Mouse (Mus musculus) G1E-ER4 (cell line): Measurements from ENCODE around the gene Gab2. TPM values are rescaled to one million over a fixed set of nuclear protein-coding genes. Genes with fewer than 3 reads are reported as not detected.

Source experiments
- GATA1 ChIP-seq: IDR thresholded peaks from one replicate; pipeline ENCODE4 v1.8.0; 2012; ENCODE audit warnings: low read length, inconsistent platforms
- polyA plus RNA-seq: library from polyadenylated mRNA; stranded (reverse); fragments of >175 nt; gene quantifications from 2 replicates; pipeline ENCODE4 v1.2.3, GENCODE M21; 2012

Gene Gab2
- polyA plus RNA-seq, result 5.2 and 13.1 TPM in 2 replicates

GRCm38 (mm10) chr7:97081242-97081958 lies at the start of gene Gab2:
Gene Gab2, plus strand, starts transcription at chr7:97081586.
- no peak for TF ChIP-seq GATA1

GRCm38 (mm10) chr7:97032412-97032811 lies 49.0 kb upstream of the Gab2 start:
- TF ChIP-seq GATA1, result no peak

- no peak for TF ChIP-seq GATA1
Observed at GRCm38 (mm10) chr7:97039641-97040040, 41.7 kb upstream of the Gab2 start.

GRCm38 (mm10) chr7:97041868-97042449 lies 39.4 kb upstream of the Gab2 start:
- TF ChIP-seq GATA1, result no peak

GRCm38 (mm10) chr7:97042981-97043380 lies 38.4 kb upstream of the Gab2 start:
- no peak for TF ChIP-seq GATA1

- no peak for TF ChIP-seq GATA1
Observed at GRCm38 (mm10) chr7:97060966-97061365, 20.4 kb upstream of the Gab2 start.

- TF ChIP-seq GATA1, result no peak
Observed at GRCm38 (mm10) chr7:97071512-97071911, 9.9 kb upstream of the Gab2 start.

- no peak for TF ChIP-seq GATA1
Observed at GRCm38 (mm10) chr7:97072061-97072460, 9.3 kb upstream of the Gab2 start.

GRCm38 (mm10) chr7:97074974-97075373 lies 6.4 kb upstream of the Gab2 start:
- no peak for TF ChIP-seq GATA1

GRCm38 (mm10) chr7:97076977-97077376 lies 4.4 kb upstream of the Gab2 start:
- no peak for TF ChIP-seq GATA1

GRCm38 (mm10) chr7:97078685-97079084 lies 2.7 kb upstream of the Gab2 start:
- no peak for TF ChIP-seq GATA1

GRCm38 (mm10) chr7:97079145-97079544 lies 2.2 kb upstream of the Gab2 start:
- no peak for TF ChIP-seq GATA1

- TF ChIP-seq GATA1, result no peak
Observed at GRCm38 (mm10) chr7:97079651-97080365, 1.6 kb upstream of the Gab2 start.

- no peak for TF ChIP-seq GATA1
Observed at GRCm38 (mm10) chr7:97080621-97081241, 655 bp upstream of the Gab2 start.

- no peak for TF ChIP-seq GATA1
Observed at GRCm38 (mm10) chr7:97081959-97082218, 503 bp downstream of the Gab2 start.

- TF ChIP-seq GATA1, result no peak
Observed at GRCm38 (mm10) chr7:97082219-97083101, 1.1 kb downstream of the Gab2 start.

GRCm38 (mm10) chr7:97083579-97083978 lies 2.2 kb downstream of the Gab2 start:
- no peak for TF ChIP-seq GATA1
